Mouse (Mus musculus): ENCODE results near the gene Ttc24. TPM values are rescaled to one million over a fixed set of nuclear protein-coding genes. Genes with fewer than 3 reads are reported as not detected.

The Ttc24 gene
- polyA plus RNA-seq, 1 experiment: not detected

GRCm38 (mm10) chr3:88057902-88058696, 20.0 kb downstream of the Ttc24 start, which contains the start of gene Naxe:
TSS of gene Naxe (minus strand) at chr3:88058495.
- under 1% methylated on average over 60 of the region's 60 CpGs for WGBS
- Histone ChIP-seq H3K4me3 (ENCODE audit: insufficient read depth, low read depth, low read length) (peak within 1 kb of the TSS; percentile 87), H3K36me3 (ENCODE audit: control insufficient read depth, insufficient read depth, low read length) (no peaks in the 10 kb centered on the region), H3K27me3 (replicated peaks; ENCODE audit: control insufficient read depth, insufficient read depth, low read length) (no peaks in the 10 kb centered on the region), H3K4me1 (ENCODE audit: control insufficient read depth, insufficient read depth, low read length) (peaks cover 4% of the 10 kb centered on the region; the same call in 1 of the 2 replicates), H3K27ac (ENCODE audit: insufficient read depth, low read depth, low read length) (peak within 1 kb of the TSS; percentile 49; the same call in 1 of the 2 replicates)
- DNase-seq: peak; percentile 91
- TF ChIP-seq POLR2A (IDR thresholded peaks at IDR 0.05; ENCODE audit: low read depth, low read length) (peak; percentile 89), CTCF (conservative IDR thresholded peaks at IDR 0.05; ENCODE audit: insufficient read depth, insufficient read length, low read depth, low read length) (no peak)

GRCm38 (mm10) chr3:88057030-88057429, 21.1 kb downstream of the Ttc24 start:
- 91% methylated on average over 6 of the region's 6 CpGs for WGBS
- Histone ChIP-seq H3K4me1 (ENCODE audit: control insufficient read depth, insufficient read depth, low read length) (peaks cover 4% of the 10 kb centered on the region; the same call in 1 of the 2 replicates), H3K36me3 (ENCODE audit: control insufficient read depth, insufficient read depth, low read length) (no peaks in the 10 kb centered on the region), H3K27ac (ENCODE audit: insufficient read depth, low read depth, low read length) (no peak overlapping the region), H3K27me3 (replicated peaks; ENCODE audit: control insufficient read depth, insufficient read depth, low read length) (no peaks in the 10 kb centered on the region), H3K4me3 (ENCODE audit: insufficient read depth, low read depth, low read length) (no peak overlapping the region)
- DNase-seq: no peak
- TF ChIP-seq CTCF (conservative IDR thresholded peaks at IDR 0.05; ENCODE audit: insufficient read depth, insufficient read length, low read depth, low read length): no peak
- TF ChIP-seq POLR2A (IDR thresholded peaks at IDR 0.05; ENCODE audit: low read depth, low read length): no peak

- WGBS: 83% methylated on average over 3 of the region's 3 CpGs
- no peak overlapping the region for H3K27ac ChIP-seq (ENCODE audit: insufficient read depth, low read depth, low read length)
- no peak for TF ChIP-seq CTCF (conservative IDR thresholded peaks at IDR 0.05; ENCODE audit: insufficient read depth, insufficient read length, low read depth, low read length)
- no peak for TF ChIP-seq POLR2A (IDR thresholded peaks at IDR 0.05; ENCODE audit: low read depth, low read length)
These were observed 28.6 kb downstream of the Ttc24 start for GRCm38 (mm10) chr3:88049532-88049931.

GRCm38 (mm10) chr3:88042661-88043421, 35.3 kb downstream of the Ttc24 start, which contains the start of gene Gpatch4:
TSS of gene Gpatch4 (plus strand) at chr3:88043108.
- peak within 1 kb of the TSS; percentile 57 for H3K4me3 ChIP-seq (ENCODE audit: insufficient read depth, low read depth, low read length)
- peak within 1 kb of the TSS; percentile 57; the same call in 1 of the 2 replicates for H3K27ac ChIP-seq (ENCODE audit: insufficient read depth, low read depth, low read length)
- WGBS: 9% methylated on average over 36 of the region's 36 CpGs
- H3K27me3 ChIP-seq (replicated peaks; ENCODE audit: control insufficient read depth, insufficient read depth, low read length): no peaks in the 10 kb centered on the region
- H3K4me1 ChIP-seq (ENCODE audit: control insufficient read depth, insufficient read depth, low read length): no peaks in the 10 kb centered on the region
- no peaks in the 10 kb centered on the region for H3K36me3 ChIP-seq (ENCODE audit: control insufficient read depth, insufficient read depth, low read length)
- TF ChIP-seq POLR2A (IDR thresholded peaks at IDR 0.05; ENCODE audit: low read depth, low read length) (no peak), CTCF (conservative IDR thresholded peaks at IDR 0.05; ENCODE audit: insufficient read depth, insufficient read length, low read depth, low read length) (no peak)
- peak; percentile 97 for DNase-seq

More at GRCm38 (mm10) chr3:88049532-88049931, 28.6 kb downstream of the Ttc24 start:
- H3K4me3 ChIP-seq (ENCODE audit: insufficient read depth, low read depth, low read length): no peak overlapping the region
- H3K4me1 ChIP-seq (ENCODE audit: control insufficient read depth, insufficient read depth, low read length): no peaks in the 10 kb centered on the region
- DNase-seq: no peak
- H3K36me3 ChIP-seq (ENCODE audit: control insufficient read depth, insufficient read depth, low read length): no peaks in the 10 kb centered on the region
- no peaks in the 10 kb centered on the region for H3K27me3 ChIP-seq (replicated peaks; ENCODE audit: control insufficient read depth, insufficient read depth, low read length)

- Histone ChIP-seq H3K36me3 (ENCODE audit: control insufficient read depth, insufficient read depth, low read length) (no peaks in the 10 kb centered on the region), H3K27ac (ENCODE audit: insufficient read depth, low read depth, low read length) (no peak overlapping the region), H3K27me3 (replicated peaks; ENCODE audit: control insufficient read depth, insufficient read depth, low read length) (no peaks in the 10 kb centered on the region; the same call in 1 of the 2 replicates), H3K4me1 (ENCODE audit: control insufficient read depth, insufficient read depth, low read length) (no peaks in the 10 kb centered on the region), H3K4me3 (ENCODE audit: insufficient read depth, low read depth, low read length) (no peak overlapping the region)
- TF ChIP-seq POLR2A (IDR thresholded peaks at IDR 0.05; ENCODE audit: low read depth, low read length) (no peak), CTCF (conservative IDR thresholded peaks at IDR 0.05; ENCODE audit: insufficient read depth, insufficient read length, low read depth, low read length) (no peak)
- DNase-seq: no peak
- WGBS: 63% methylated on average over 1 of the region's 1 CpGs
These were observed 42.4 kb downstream of the Ttc24 start for GRCm38 (mm10) chr3:88035561-88036293.

- DNase-seq: no peak
- Histone ChIP-seq H3K4me1 (ENCODE audit: control insufficient read depth, insufficient read depth, low read length) (no peaks in the 10 kb centered on the region), H3K4me3 (ENCODE audit: insufficient read depth, low read depth, low read length) (no peak overlapping the region), H3K27me3 (replicated peaks; ENCODE audit: control insufficient read depth, insufficient read depth, low read length) (no peaks in the 10 kb centered on the region; the same call in 1 of the 2 replicates), H3K27ac (ENCODE audit: insufficient read depth, low read depth, low read length) (no peak overlapping the region), H3K36me3 (ENCODE audit: control insufficient read depth, insufficient read depth, low read length) (no peaks in the 10 kb centered on the region)
- WGBS: 56% methylated on average over 5 of the region's 5 CpGs
- TF ChIP-seq CTCF (conservative IDR thresholded peaks at IDR 0.05; ENCODE audit: insufficient read depth, insufficient read length, low read depth, low read length) (no peak), POLR2A (IDR thresholded peaks at IDR 0.05; ENCODE audit: low read depth, low read length) (no peak)
These were observed 44.6 kb downstream of the Ttc24 start for GRCm38 (mm10) chr3:88033506-88033905.
